Mouse (Mus musculus) lung, embryonic 16.5 days (tissue): ENCODE data around the gene 1700037H04Rik. TPM values are rescaled to one million over a fixed set of nuclear protein-coding genes. Genes with fewer than 3 reads are reported as not detected.

ENCODE experiments used
- ATAC-seq: fragments of 200-750 bp; cut with Nextera tagmentation; 2 replicates; pipeline ENCODE4 v1.8.0; 2017; ENCODE audit warnings: low read depth, mild to moderate bottlenecking, moderate library complexity
- H3K27ac ChIP-seq: fragments of 300-500 bp; sonication (generic); 2 replicates; pipeline ENCODE4 v1.5.1; 2014; ENCODE audit warnings: mild to moderate bottlenecking, control low read depth, low read length
- H3K27me3 ChIP-seq: fragments of 300-500 bp; sonication (generic); 2 replicates; pipeline ENCODE4 v1.6.1; 2014; ENCODE audit warnings: low read depth, low read length, mixed read lengths; ENCODE audit not compliant: control insufficient read depth, insufficient read depth
- H3K36me3 ChIP-seq: fragments of 300-500 bp; sonication (generic); 2 replicates; pipeline ENCODE4 v1.6.1; 2014; ENCODE audit warnings: low read length; ENCODE audit not compliant: control insufficient read depth, insufficient read depth
- H3K4me1 ChIP-seq: fragments of 300-500 bp; sonication (generic); replicated peaks from 2 replicates; pipeline ENCODE4 v1.6.1; 2014; ENCODE audit warnings: low read length, mixed read lengths; ENCODE audit not compliant: control insufficient read depth, insufficient read depth
- H3K4me2 ChIP-seq: fragments of 300-500 bp; sonication (generic); 2 replicates; pipeline ENCODE4 v1.6.1; 2014; ENCODE audit warnings: low read depth, low read length, control low read depth
- H3K4me3 ChIP-seq: fragments of 300-500 bp; sonication (generic); 2 replicates; pipeline ENCODE4 v1.5.1; 2014; ENCODE audit warnings: mild to moderate bottlenecking, low read length, control low read depth
- H3K9ac ChIP-seq: fragments of 300-500 bp; sonication (generic); 2 replicates; pipeline ENCODE4 v1.6.1; 2014; ENCODE audit warnings: low read length, control low read depth
- H3K9me3 ChIP-seq: fragments of 300-500 bp; sonication (generic); 2 replicates; pipeline ENCODE4 v1.6.1; 2016; ENCODE audit warnings: low read length; ENCODE audit not compliant: control insufficient read depth
- WGBS: fragments of 180-500 bp; shearing (Covaris S2); extraction: QIAGEN DNeasy Blood & Tissue Kit; methylation state at CpG from one replicate; pipeline ENCODE4 v1.1.7; 2014; 5-methylcytosine and 5-hydroxymethylcytosine counted together
- polyA plus RNA-seq: library from polyadenylated mRNA; unstranded; fragments of >200 nt; fragmentation: Nextera tagmentation; extraction: Ambion mirVana; gene quantifications from 2 replicates; pipeline ENCODE4 v1.2.1, GENCODE M21; 2015

The 1700037H04Rik gene
- polyA plus RNA-seq, 1 experiment from 2014 or later: 57.9 TPM

GRCm38 (mm10) chr2:131172322-131172721 is 12.4 kb upstream of the 1700037H04Rik start:
- no peak for ATAC-seq
- Histone ChIP-seq H3K9ac (no peak overlapping the region), H3K4me2 (no peak overlapping the region), H3K27ac (no peak overlapping the region), H3K4me1 (peaks cover 31% of the 10 kb centered on the region), H3K9me3 (no peaks in the 10 kb centered on the region), H3K4me3 (no peak overlapping the region), H3K36me3 (peaks cover 4% of the 10 kb centered on the region), H3K27me3 (peaks cover 26% of the 10 kb centered on the region)
- 53% methylated on average over 9 of the region's 9 CpGs for WGBS

GRCm38 (mm10) chr2:131171401-131172104 is 11.7 kb upstream of the 1700037H04Rik start:
- peaks cover 26% of the 10 kb centered on the region for H3K4me1 ChIP-seq
- H3K4me3 ChIP-seq: peak overlapping the region; percentile 28
- peaks cover 26% of the 10 kb centered on the region for H3K27me3 ChIP-seq
- H3K27ac ChIP-seq: no peak overlapping the region
- H3K9ac ChIP-seq: peak overlapping the region; percentile 54
- H3K4me2 ChIP-seq: peak overlapping the region; percentile 49
- 8% methylated on average over 43 of the region's 43 CpGs for WGBS
- peaks cover 2% of the 10 kb centered on the region; the same call in 1 of the 2 replicates for H3K36me3 ChIP-seq
- peak; percentile 51 for ATAC-seq
- H3K9me3 ChIP-seq: no peaks in the 10 kb centered on the region

GRCm38 (mm10) chr2:131170936-131171335 is 11.1 kb upstream of the 1700037H04Rik start:
- peaks cover 26% of the 10 kb centered on the region for H3K27me3 ChIP-seq
- H3K36me3 ChIP-seq: peaks cover under 1% of the 10 kb centered on the region; the same call in 1 of the 2 replicates
- H3K4me2 ChIP-seq: peak overlapping the region; percentile 49; the same call in 1 of the 2 replicates
- ATAC-seq: no peak
- H3K4me1 ChIP-seq: peaks cover 20% of the 10 kb centered on the region
- 24% methylated on average over 9 of the region's 9 CpGs for WGBS
- peak overlapping the region; percentile 28 for H3K4me3 ChIP-seq
- peak overlapping the region; percentile 54 for H3K9ac ChIP-seq
- H3K27ac ChIP-seq: no peak overlapping the region
- no peaks in the 10 kb centered on the region for H3K9me3 ChIP-seq

GRCm38 (mm10) chr2:131168914-131169313 is 9.0 kb upstream of the 1700037H04Rik start:
- no peak overlapping the region for H3K27ac ChIP-seq
- no peak overlapping the region for H3K4me2 ChIP-seq
- no peak overlapping the region for H3K9ac ChIP-seq
- H3K27me3 ChIP-seq: peaks cover 26% of the 10 kb centered on the region
- peak; percentile 18; the same call in 1 of the 2 replicates for ATAC-seq
- 68% methylated on average over 1 of the region's 1 CpGs for WGBS
- H3K4me3 ChIP-seq: no peak overlapping the region
- H3K9me3 ChIP-seq: no peaks in the 10 kb centered on the region
- H3K4me1 ChIP-seq: peaks cover 4% of the 10 kb centered on the region; the same call in 1 of the 2 replicates
- H3K36me3 ChIP-seq: no peaks in the 10 kb centered on the region

GRCm38 (mm10) chr2:131167984-131168383 is 8.1 kb upstream of the 1700037H04Rik start:
- 73% methylated on average over 6 of the region's 6 CpGs for WGBS
- H3K27ac ChIP-seq: no peak overlapping the region

GRCm38 (mm10) chr2:131166172-131166571 is 6.3 kb upstream of the 1700037H04Rik start:
- ATAC-seq: no peak
- H3K9ac ChIP-seq: no peak overlapping the region
- 87% methylated on average over 2 of the region's 2 CpGs for WGBS
- no peak overlapping the region for H3K4me3 ChIP-seq
- no peak overlapping the region for H3K4me2 ChIP-seq
- H3K4me1 ChIP-seq: no peaks in the 10 kb centered on the region
- H3K36me3 ChIP-seq: no peaks in the 10 kb centered on the region
- no peak overlapping the region for H3K27ac ChIP-seq
- peaks cover 8% of the 10 kb centered on the region; the same call in 1 of the 2 replicates for H3K27me3 ChIP-seq
- H3K9me3 ChIP-seq: no peaks in the 10 kb centered on the region

More at GRCm38 (mm10) chr2:131167984-131168383, 8.1 kb upstream of the 1700037H04Rik start:
- H3K9ac ChIP-seq: no peak overlapping the region
- H3K9me3 ChIP-seq: no peaks in the 10 kb centered on the region
- H3K36me3 ChIP-seq: no peaks in the 10 kb centered on the region
- H3K4me3 ChIP-seq: no peak overlapping the region
- 0 out of 2 replicates have a peak, but pooled peaks cover 4% of the 10 kb centered on the region for H3K4me1 ChIP-seq
- peaks cover 26% of the 10 kb centered on the region for H3K27me3 ChIP-seq
- H3K4me2 ChIP-seq: no peak overlapping the region
- ATAC-seq: no peak

- no peak overlapping the region for H3K9ac ChIP-seq
- no peak for ATAC-seq
- H3K4me2 ChIP-seq: no peak overlapping the region
- peaks cover 6% of the 10 kb centered on the region for H3K4me1 ChIP-seq
- H3K27me3 ChIP-seq: no peaks in the 10 kb centered on the region
- no peaks in the 10 kb centered on the region for H3K36me3 ChIP-seq
- no peak overlapping the region for H3K4me3 ChIP-seq
- H3K27ac ChIP-seq: no peak overlapping the region
- no peaks in the 10 kb centered on the region for H3K9me3 ChIP-seq
- WGBS: 76% methylated on average over 7 of the region's 7 CpGs
Observed at GRCm38 (mm10) chr2:131163924-131164323, 4.0 kb upstream of the 1700037H04Rik start.

- H3K9me3 ChIP-seq: no peaks in the 10 kb centered on the region
- peak overlapping the region; percentile 86 for H3K27ac ChIP-seq
- H3K9ac ChIP-seq: peak overlapping the region; percentile 72
- H3K4me1 ChIP-seq: peaks cover 10% of the 10 kb centered on the region
- no peaks in the 10 kb centered on the region for H3K36me3 ChIP-seq
- no peaks in the 10 kb centered on the region for H3K27me3 ChIP-seq
- ATAC-seq: peak; percentile 13; the same call in 1 of the 2 replicates
- under 1% methylated on average over 17 of the region's 17 CpGs for WGBS
- peak overlapping the region; percentile 87 for H3K4me3 ChIP-seq
- peak overlapping the region; percentile 82 for H3K4me2 ChIP-seq
Observed at GRCm38 (mm10) chr2:131160671-131161111, 810 bp upstream of the 1700037H04Rik start.

- Histone ChIP-seq H3K4me1 (peaks cover 10% of the 10 kb centered on the region), H3K4me2 (peak overlapping the region; percentile 93), H3K27me3 (no peaks in the 10 kb centered on the region), H3K9me3 (no peaks in the 10 kb centered on the region), H3K4me3 (peak overlapping the region; percentile 87), H3K9ac (peak overlapping the region; percentile 84), H3K27ac (peak overlapping the region; percentile 67), H3K36me3 (no peaks in the 10 kb centered on the region)
- peak; percentile 59 for ATAC-seq
- whole genome bisulfite sequencing: under 1% methylated on average over 18 of the region's 18 CpGs
Observed at GRCm38 (mm10) chr2:131159491-131159910, 380 bp downstream of the 1700037H04Rik start.
